Mouse (Mus musculus) midbrain, embryonic 13.5 days (tissue): ENCODE measurements around the gene Cyp21a1. TPM values are rescaled to one million over a fixed set of nuclear protein-coding genes. Genes with fewer than 3 reads are reported as not detected.
A peak's percentile ranks its signal among the peaks of the same experiment; 100 is the strongest.
"Not testable (repeated sequence)": the region's sequence is repeated elsewhere in the genome, so short reads cannot be mapped to it uniquely, and the experiment has no call there.

ENCODE experiments used
- ATAC-seq: fragments of 200-750 bp; cut with Nextera tagmentation; 2 replicates; pipeline ENCODE4 v1.8.0; 2017; ENCODE audit warnings: mild to moderate bottlenecking, moderate TSS enrichment, moderate library complexity
- H3K27ac ChIP-seq: fragments of 300-500 bp; sonication (generic); 2 replicates; pipeline ENCODE4 v1.5.1; 2015; ENCODE audit warnings: inconsistent platforms, mild to moderate bottlenecking, moderate library complexity
- H3K27me3 ChIP-seq: fragments of 300-500 bp; sonication (generic); 2 replicates; pipeline ENCODE4 v1.6.1; 2015; ENCODE audit warnings: mild to moderate bottlenecking, inconsistent platforms
- H3K36me3 ChIP-seq: fragments of 300-500 bp; sonication (generic); 2 replicates; pipeline ENCODE4 v1.6.1; 2015; ENCODE audit warnings: mild to moderate bottlenecking, inconsistent platforms
- H3K4me1 ChIP-seq: fragments of 300-500 bp; sonication (generic); replicated peaks from 2 replicates; pipeline ENCODE4 v1.6.1; 2015; ENCODE audit warnings: inconsistent platforms
- H3K4me2 ChIP-seq: fragments of 300-500 bp; sonication (generic); replicated peaks from 2 replicates; pipeline ENCODE4 v1.6.1; 2015; ENCODE audit warnings: moderate library complexity, mild to moderate bottlenecking, inconsistent platforms
- H3K4me3 ChIP-seq: fragments of 300-500 bp; sonication (generic); replicated peaks from 2 replicates; pipeline ENCODE4 v1.5.1; 2015; ENCODE audit warnings: mild to moderate bottlenecking, inconsistent platforms
- H3K9ac ChIP-seq: fragments of 300-500 bp; sonication (generic); replicated peaks from 2 replicates; pipeline ENCODE4 v1.6.1; 2015; ENCODE audit warnings: mild to moderate bottlenecking, inconsistent platforms
- H3K9me3 ChIP-seq: fragments of 300-500 bp; sonication (generic); 2 replicates; pipeline ENCODE4 v1.6.1; 2016; ENCODE audit warnings: mild to moderate bottlenecking, inconsistent platforms
- WGBS: fragments of 180-500 bp; shearing (Covaris S2); methylation state at CpG from one replicate; pipeline ENCODE4 v1.1.7; 2015; 5-methylcytosine and 5-hydroxymethylcytosine counted together
- polyA plus RNA-seq: library from polyadenylated mRNA; unstranded; fragments of >200 nt; fragmentation: Nextera tagmentation; extraction: Ambion mirVana; gene quantifications from 2 replicates; pipeline ENCODE4 v1.2.1, GENCODE M21; 2015

The Cyp21a1 gene
- polyA plus RNA-seq, result not detected in 2 replicates

- not testable (repeated sequence) for H3K9ac ChIP-seq, ATAC-seq, H3K27me3 ChIP-seq, H3K36me3 ChIP-seq, H3K4me1 ChIP-seq, H3K4me2 ChIP-seq, H3K9me3 ChIP-seq, H3K4me3 ChIP-seq, H3K27ac ChIP-seq
- WGBS, result 86% methylated on average over 5 of the region's 6 CpGs
These were observed at the start of gene Cyp21a1 for GRCm38 (mm10) chr17:34804301-34804700. Gene Cyp21a1 (minus strand): TSS chr17:34804561.

GRCm38 (mm10) chr17:34853511-34853910 lies 49.1 kb upstream of the Cyp21a1 start:
- 83% methylated on average over 8 of the region's 8 CpGs for WGBS
- H3K4me2 ChIP-seq, result no peak overlapping the region
- H3K4me1 ChIP-seq, result peaks cover 26% of the 10 kb centered on the region
- no peak overlapping the region for H3K9ac ChIP-seq
- ATAC-seq, result no peak
- peaks cover 55% of the 10 kb centered on the region for H3K36me3 ChIP-seq
- no peaks in the 10 kb centered on the region for H3K27me3 ChIP-seq
- H3K9me3 ChIP-seq, result no peaks in the 10 kb centered on the region
- no peak overlapping the region for H3K4me3 ChIP-seq
- no peak overlapping the region for H3K27ac ChIP-seq

DNA sequence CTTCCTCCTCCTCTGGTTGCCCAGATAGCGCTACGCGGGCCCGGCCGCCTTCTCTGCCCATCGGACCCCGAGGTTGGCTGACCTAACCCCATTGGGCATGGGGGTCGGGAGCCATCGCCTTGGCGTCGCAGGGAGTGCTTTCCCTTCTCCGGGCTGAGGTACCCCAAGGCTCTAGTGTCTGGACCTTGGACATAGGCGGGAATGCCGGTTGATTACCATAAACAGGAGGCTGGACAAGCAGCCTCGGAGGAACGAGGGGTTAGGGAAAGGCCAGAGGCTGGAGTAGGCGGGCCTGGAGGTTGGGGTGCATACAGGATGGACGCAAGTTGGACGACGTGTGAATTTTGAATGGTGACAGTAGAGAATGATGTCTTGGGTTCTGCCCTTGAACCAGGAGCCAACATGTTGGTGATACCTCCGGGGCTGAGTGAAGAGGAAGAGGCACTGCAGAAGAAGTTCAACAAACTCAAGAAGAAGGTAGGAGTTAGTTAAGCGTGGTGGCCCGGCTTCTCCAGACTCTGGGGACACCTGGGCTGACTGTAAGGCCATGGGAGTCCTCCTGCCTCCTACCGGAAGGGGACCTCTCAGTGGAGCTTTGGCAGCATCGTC lies 46.3 kb upstream of the Cyp21a1 start:
- 2% methylated on average over 25 of the region's 25 CpGs for WGBS

GRCm38 (mm10) chr17:34849722-34850516 lies 45.6 kb upstream of the Cyp21a1 start, which contains the start of the genes Skiv2l and Nelfe:
Gene Skiv2l (minus strand): TSS chr17:34850210.
Gene Nelfe (plus strand): TSS chr17:34850391.
- peak within 1 kb of the TSS; percentile 97 for H3K4me2 ChIP-seq
- H3K27me3 ChIP-seq, result no peaks in the 10 kb centered on the region
- peaks cover 59% of the 10 kb centered on the region for H3K36me3 ChIP-seq
- peak within 1 kb of the TSS; percentile 61 for H3K27ac ChIP-seq
- no peaks in the 10 kb centered on the region for H3K9me3 ChIP-seq
- H3K9ac ChIP-seq, result peak within 1 kb of the TSS; percentile 90
- H3K4me3 ChIP-seq, result peak within 1 kb of the TSS; percentile 91
- ATAC-seq, result peak; percentile 97
- peaks cover 26% of the 10 kb centered on the region for H3K4me1 ChIP-seq
- under 1% methylated on average over 52 of the region's 65 CpGs for WGBS

More for the DNA sequence above, 46.3 kb upstream of the Cyp21a1 start:
- ATAC-seq, result no peak
- H3K36me3 ChIP-seq, result peaks cover 57% of the 10 kb centered on the region
- no peaks in the 10 kb centered on the region for H3K27me3 ChIP-seq
- H3K9ac ChIP-seq, result peak overlapping the region; percentile 90
- H3K9me3 ChIP-seq, result no peaks in the 10 kb centered on the region
- peak overlapping the region; percentile 61; the same call in 1 of the 2 replicates for H3K27ac ChIP-seq
- H3K4me3 ChIP-seq, result peak overlapping the region; percentile 91
- peak overlapping the region; percentile 97 for H3K4me2 ChIP-seq
- H3K4me1 ChIP-seq, result peaks cover 26% of the 10 kb centered on the region

GRCm38 (mm10) chr17:34847615-34848014 lies 43.3 kb upstream of the Cyp21a1 start:
- Histone ChIP-seq H3K9ac (no peak overlapping the region), H3K27ac (no peak overlapping the region), H3K4me1 (peaks cover 26% of the 10 kb centered on the region), H3K27me3 (no peaks in the 10 kb centered on the region), H3K36me3 (peaks cover 61% of the 10 kb centered on the region), H3K4me2 (no peak overlapping the region), H3K4me3 (no peak overlapping the region), H3K9me3 (no peaks in the 10 kb centered on the region)
- ATAC-seq, result no peak
- WGBS, result 95% methylated on average over 7 of the region's 7 CpGs

DNA sequence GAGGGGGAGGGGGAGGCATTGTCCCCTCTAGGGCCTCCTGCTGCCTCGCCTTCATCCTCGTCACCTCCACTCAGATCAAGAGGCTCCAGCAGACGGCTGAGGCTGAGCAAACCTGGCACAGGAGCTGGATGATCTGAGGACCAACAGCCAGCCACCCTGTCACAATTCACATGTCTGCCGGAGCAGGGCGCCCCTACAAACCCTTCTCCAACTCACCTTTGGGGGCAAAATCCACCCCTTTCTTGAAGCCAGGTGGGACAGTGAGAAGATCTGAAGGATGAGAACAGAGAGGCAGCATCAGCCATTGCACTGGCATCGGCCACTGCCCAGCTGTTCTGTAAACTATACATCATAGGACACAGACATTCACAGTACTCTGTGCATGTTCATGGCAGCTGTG lies 42.8 kb upstream of the Cyp21a1 start:
- WGBS, result 88% methylated on average over 6 of the region's 6 CpGs
- no peak for ATAC-seq
- H3K36me3 ChIP-seq, result peaks cover 61% of the 10 kb centered on the region

DNA sequence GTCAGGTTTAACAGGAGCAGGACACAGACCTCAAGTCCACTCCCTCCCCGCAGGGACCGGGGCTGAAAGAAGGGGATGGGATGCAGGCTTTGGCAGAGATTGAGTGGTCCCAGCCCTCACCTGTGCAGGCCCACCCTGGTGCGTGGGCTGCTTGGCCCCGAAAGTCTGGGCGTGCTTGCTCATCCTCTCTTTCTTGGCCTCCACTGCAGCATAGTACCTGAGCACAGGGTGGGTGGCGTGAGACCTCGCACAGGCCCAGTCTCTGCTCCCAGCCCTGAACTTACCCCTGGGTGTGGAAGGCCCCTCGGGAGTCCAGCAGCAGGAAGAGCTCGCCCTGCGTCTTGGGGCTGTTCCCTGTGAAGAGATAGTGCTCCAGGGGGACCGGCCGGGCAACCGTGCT lies 40.5 kb upstream of the Cyp21a1 start:
- H3K27me3 ChIP-seq, result no peaks in the 10 kb centered on the region
- no peak for ATAC-seq
- H3K4me2 ChIP-seq, result no peak overlapping the region
- 93% methylated on average over 13 of the region's 13 CpGs for WGBS
- H3K4me3 ChIP-seq, result no peak overlapping the region
- H3K36me3 ChIP-seq, result peaks cover 84% of the 10 kb centered on the region
- H3K9ac ChIP-seq, result no peak overlapping the region
- H3K9me3 ChIP-seq, result no peaks in the 10 kb centered on the region
- peaks cover 12% of the 10 kb centered on the region for H3K4me1 ChIP-seq
- H3K27ac ChIP-seq, result no peak overlapping the region

More for the DNA sequence above, 42.8 kb upstream of the Cyp21a1 start:
- H3K4me3 ChIP-seq, result no peak overlapping the region
- no peaks in the 10 kb centered on the region for H3K27me3 ChIP-seq
- H3K4me1 ChIP-seq, result peaks cover 26% of the 10 kb centered on the region
- H3K9me3 ChIP-seq, result no peaks in the 10 kb centered on the region
- H3K4me2 ChIP-seq, result no peak overlapping the region
- no peak overlapping the region for H3K9ac ChIP-seq
- H3K27ac ChIP-seq, result no peak overlapping the region

DNA sequence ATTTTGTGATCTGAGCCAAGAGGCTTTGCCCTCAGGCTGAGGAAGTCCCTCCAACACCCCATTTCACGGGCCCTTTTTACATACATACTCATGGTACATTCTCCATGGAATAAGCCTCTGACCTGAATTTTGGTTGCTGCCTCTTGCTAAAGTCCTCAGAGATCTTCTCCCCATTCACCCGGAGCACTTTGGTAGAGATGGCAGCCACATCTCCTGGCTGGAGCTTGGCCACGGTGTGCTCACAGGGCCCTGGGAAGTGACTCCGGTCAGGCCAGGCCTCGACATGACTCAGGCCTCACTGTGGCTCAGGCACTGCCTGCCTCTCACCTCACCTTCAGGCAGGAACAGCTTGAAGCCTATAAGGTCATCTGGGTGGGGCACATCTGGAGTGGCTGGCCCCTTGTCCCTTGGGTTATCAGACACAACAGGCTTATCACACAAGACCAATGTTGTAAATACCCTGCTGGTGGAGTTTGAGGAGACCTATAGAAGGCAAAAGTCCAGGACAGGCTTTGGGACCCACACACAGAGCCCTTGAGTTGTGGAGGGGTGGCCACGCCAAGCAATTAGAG lies 36.5 kb upstream of the Cyp21a1 start:
- H3K27ac ChIP-seq, result no peak overlapping the region
- peaks cover 73% of the 10 kb centered on the region for H3K36me3 ChIP-seq
- H3K9me3 ChIP-seq, result no peaks in the 10 kb centered on the region
- ATAC-seq, result no peak
- H3K27me3 ChIP-seq, result no peaks in the 10 kb centered on the region
- no peak overlapping the region for H3K4me2 ChIP-seq
- 88% methylated on average over 6 of the region's 6 CpGs for WGBS
- no peak overlapping the region for H3K4me3 ChIP-seq
- peaks cover 21% of the 10 kb centered on the region for H3K4me1 ChIP-seq
- H3K9ac ChIP-seq, result no peak overlapping the region

GRCm38 (mm10) chr17:34838785-34839184 lies 34.4 kb upstream of the Cyp21a1 start:
- Histone ChIP-seq H3K36me3 (peaks cover 57% of the 10 kb centered on the region), H3K27ac (no peak overlapping the region), H3K9ac (no peak overlapping the region), H3K4me3 (no peak overlapping the region), H3K4me2 (no peak overlapping the region), H3K4me1 (peaks cover 32% of the 10 kb centered on the region), H3K27me3 (no peaks in the 10 kb centered on the region), H3K9me3 (no peaks in the 10 kb centered on the region)
- WGBS, result 88% methylated on average over 7 of the region's 7 CpGs
- no peak for ATAC-seq

- Histone ChIP-seq H3K36me3 (peaks cover 56% of the 10 kb centered on the region), H3K27me3 (no peaks in the 10 kb centered on the region), H3K4me3 (peak overlapping the region; percentile 70), H3K27ac (peak overlapping the region; percentile 84; the same call in 1 of the 2 replicates), H3K9me3 (no peaks in the 10 kb centered on the region), H3K9ac (peak overlapping the region; percentile 81), H3K4me1 (peaks cover 32% of the 10 kb centered on the region), H3K4me2 (peak overlapping the region; percentile 99)
- 38% methylated on average over 43 of the region's 43 CpGs for WGBS
- peak; percentile 11 for ATAC-seq
These were observed 33.3 kb upstream of the Cyp21a1 start for GRCm38 (mm10) chr17:34837464-34838324.

- Histone ChIP-seq H3K36me3 (peaks cover 56% of the 10 kb centered on the region), H3K27me3 (no peaks in the 10 kb centered on the region), H3K27ac (peak within 1 kb of the TSS; percentile 84), H3K9ac (peak within 1 kb of the TSS; percentile 81), H3K4me2 (peak within 1 kb of the TSS; percentile 99), H3K4me1 (peaks cover 32% of the 10 kb centered on the region), H3K9me3 (no peaks in the 10 kb centered on the region), H3K4me3 (peak within 1 kb of the TSS; percentile 70)
- ATAC-seq, result peak; percentile 95
- whole genome bisulfite sequencing, result under 1% methylated on average over 40 of the region's 40 CpGs
These were observed 32.5 kb upstream of the Cyp21a1 start, which contains the start of the genes Stk19 and Dxo for GRCm38 (mm10) chr17:34836856-34837221. Gene Stk19 (minus strand): TSS chr17:34836945. Gene Dxo (plus strand): TSS chr17:34837019.
